Mouse (Mus musculus): ENCODE data around the gene Tns3. TPM values are rescaled to one million over a fixed set of nuclear protein-coding genes. Genes with fewer than 3 reads are reported as not detected.

Gene Tns3
- polyA plus RNA-seq, 1 experiment from 2014 or later = 16.4 TPM

DNA sequence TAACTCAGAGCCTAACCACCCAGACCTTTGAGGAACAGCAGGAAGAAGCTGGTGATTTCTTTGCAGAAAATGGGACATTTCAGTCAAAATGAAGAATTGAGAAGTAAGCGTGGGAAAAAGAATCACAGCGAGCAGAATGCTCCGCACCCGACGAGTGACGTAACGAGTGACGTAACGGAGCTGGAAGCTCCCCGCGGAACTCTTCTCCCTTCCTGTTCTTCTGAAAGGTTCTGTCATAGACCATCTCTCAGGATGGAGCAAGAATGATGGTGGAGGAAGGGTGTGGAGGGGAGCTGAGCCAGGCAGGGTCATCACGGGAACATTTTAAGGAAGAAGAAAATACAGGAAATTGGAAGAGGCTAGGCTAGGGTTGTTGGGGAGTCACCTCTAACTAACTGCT, 54.5 kb downstream of the Tns3 start:
- H3K4me2 ChIP-seq = no peak overlapping the region
- no peak overlapping the region for H3K9ac ChIP-seq
- no peak overlapping the region for H3K4me3 ChIP-seq
- no peak overlapping the region for H3K27ac ChIP-seq
- no peaks in the 10 kb centered on the region for H3K9me3 ChIP-seq (replicated peaks)
- no peaks in the 10 kb centered on the region for H3K36me3 ChIP-seq
- 77% methylated on average over 12 of the region's 12 CpGs for WGBS
- no peak for ATAC-seq (replicated peaks; ENCODE audit: insufficient number of reproducible peaks, insufficient read depth, low FRiP score, low read depth)
- peaks cover 18% of the 10 kb centered on the region for H3K4me1 ChIP-seq (replicated peaks)
- H3K27me3 ChIP-seq = no peaks in the 10 kb centered on the region

DNA sequence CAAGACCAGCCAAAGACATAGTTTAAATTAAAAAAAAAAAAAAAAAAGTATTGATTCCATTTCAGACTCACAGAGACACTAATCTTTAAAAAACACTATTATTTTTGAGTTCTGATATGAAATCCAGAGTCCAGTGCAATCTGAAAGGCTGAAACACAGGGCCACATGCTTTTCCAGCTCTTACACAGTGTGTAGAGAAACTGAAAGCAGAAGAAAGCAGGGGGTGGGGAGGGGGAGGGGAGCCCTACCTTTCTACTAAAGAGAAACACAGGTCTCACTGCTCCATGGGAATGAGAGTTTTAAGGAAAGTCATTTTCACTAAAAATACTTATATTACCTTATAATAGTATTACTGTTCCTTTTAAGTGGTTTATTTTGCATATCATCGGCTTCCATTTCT, 57.2 kb downstream of the Tns3 start:
- Histone ChIP-seq H3K9ac (no peak overlapping the region), H3K4me2 (no peak overlapping the region), H3K9me3 (replicated peaks) (no peaks in the 10 kb centered on the region), H3K4me1 (replicated peaks) (peaks cover 18% of the 10 kb centered on the region), H3K36me3 (no peaks in the 10 kb centered on the region), H3K4me3 (no peak overlapping the region), H3K27me3 (no peaks in the 10 kb centered on the region), H3K27ac (no peak overlapping the region)
- no peak for ATAC-seq (replicated peaks; ENCODE audit: insufficient number of reproducible peaks, insufficient read depth, low FRiP score, low read depth)
- WGBS = 93% methylated on average over 1 of the region's 1 CpGs

- Histone ChIP-seq H3K9me3 (replicated peaks) (no peaks in the 10 kb centered on the region), H3K36me3 (no peaks in the 10 kb centered on the region), H3K27ac (no peak overlapping the region), H3K27me3 (no peaks in the 10 kb centered on the region), H3K9ac (no peak overlapping the region), H3K4me3 (no peak overlapping the region), H3K4me1 (replicated peaks) (peaks cover 12% of the 10 kb centered on the region), H3K4me2 (no peak overlapping the region)
- no peak for ATAC-seq (replicated peaks; ENCODE audit: insufficient number of reproducible peaks, insufficient read depth, low FRiP score, low read depth)
- 87% methylated on average over 10 of the region's 10 CpGs for WGBS
Measured at GRCm38 (mm10) chr11:8604789-8605569, 59.4 kb downstream of the Tns3 start.

DNA sequence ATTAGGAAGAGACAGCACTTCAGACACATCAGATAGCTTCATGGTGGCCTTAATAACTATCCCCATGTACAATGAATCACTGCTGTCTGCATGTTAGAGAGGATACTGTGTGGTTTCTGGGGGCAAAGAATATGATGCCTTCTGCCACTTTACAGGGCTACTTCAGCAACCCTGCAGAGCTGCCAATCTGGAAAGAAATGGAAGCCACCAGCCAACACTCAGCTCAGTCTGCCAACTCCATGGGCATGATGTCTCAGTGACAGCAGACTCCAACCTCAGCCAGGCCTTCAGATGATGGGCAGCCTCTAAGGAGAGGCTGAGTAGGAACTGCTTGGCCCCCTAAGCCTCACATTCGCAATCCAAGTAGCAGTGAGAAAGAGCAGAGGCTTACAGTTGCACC, 61.7 kb downstream of the Tns3 start:
- H3K27ac ChIP-seq = no peak overlapping the region
- H3K9me3 ChIP-seq (replicated peaks) = no peaks in the 10 kb centered on the region
- no peak overlapping the region for H3K9ac ChIP-seq
- no peaks in the 10 kb centered on the region for H3K36me3 ChIP-seq
- H3K27me3 ChIP-seq = no peaks in the 10 kb centered on the region
- H3K4me3 ChIP-seq = no peak overlapping the region
- no peak overlapping the region for H3K4me2 ChIP-seq
- peaks cover 7% of the 10 kb centered on the region for H3K4me1 ChIP-seq (replicated peaks)
- WGBS = 88% methylated on average over 1 of the region's 1 CpGs
- no peak for ATAC-seq (replicated peaks; ENCODE audit: insufficient number of reproducible peaks, insufficient read depth, low FRiP score, low read depth)

- H3K27ac ChIP-seq = peak overlapping the region; percentile 45; the same call in 1 of the 2 replicates
- H3K9ac ChIP-seq = no peak overlapping the region
Measured at GRCm38 (mm10) chr11:8601411-8601821, 62.9 kb downstream of the Tns3 start.

GRCm38 (mm10) chr11:8595642-8596041, 68.7 kb downstream of the Tns3 start:
- Histone ChIP-seq H3K4me3 (no peak overlapping the region), H3K9me3 (replicated peaks) (no peaks in the 10 kb centered on the region), H3K36me3 (no peaks in the 10 kb centered on the region), H3K4me2 (no peak overlapping the region), H3K4me1 (replicated peaks) (peaks cover 16% of the 10 kb centered on the region), H3K27me3 (no peaks in the 10 kb centered on the region), H3K27ac (no peak overlapping the region), H3K9ac (no peak overlapping the region)
- WGBS = 87% methylated on average over 5 of the region's 5 CpGs
- ATAC-seq (replicated peaks; ENCODE audit: insufficient number of reproducible peaks, insufficient read depth, low FRiP score, low read depth) = no peak

More at GRCm38 (mm10) chr11:8601411-8601821, 62.9 kb downstream of the Tns3 start:
- Histone ChIP-seq H3K4me2 (no peak overlapping the region), H3K27me3 (no peaks in the 10 kb centered on the region), H3K9me3 (replicated peaks) (no peaks in the 10 kb centered on the region), H3K36me3 (no peaks in the 10 kb centered on the region), H3K4me1 (replicated peaks) (peaks cover 10% of the 10 kb centered on the region), H3K4me3 (no peak overlapping the region)
- 65% methylated on average over 7 of the region's 7 CpGs for WGBS
- ATAC-seq (replicated peaks; ENCODE audit: insufficient number of reproducible peaks, insufficient read depth, low FRiP score, low read depth) = no peak

- no peaks in the 10 kb centered on the region for H3K27me3 ChIP-seq
- WGBS = 81% methylated on average over 3 of the region's 3 CpGs
- no peak overlapping the region for H3K27ac ChIP-seq
- no peak overlapping the region for H3K4me2 ChIP-seq
- ATAC-seq (replicated peaks; ENCODE audit: insufficient number of reproducible peaks, insufficient read depth, low FRiP score, low read depth) = no peak
- H3K9me3 ChIP-seq (replicated peaks) = no peaks in the 10 kb centered on the region
- H3K36me3 ChIP-seq = no peaks in the 10 kb centered on the region
- H3K4me1 ChIP-seq (replicated peaks) = peaks cover 27% of the 10 kb centered on the region
- H3K4me3 ChIP-seq = no peak overlapping the region
- no peak overlapping the region for H3K9ac ChIP-seq
Measured at GRCm38 (mm10) chr11:8593172-8593571, 71.2 kb downstream of the Tns3 start.

DNA sequence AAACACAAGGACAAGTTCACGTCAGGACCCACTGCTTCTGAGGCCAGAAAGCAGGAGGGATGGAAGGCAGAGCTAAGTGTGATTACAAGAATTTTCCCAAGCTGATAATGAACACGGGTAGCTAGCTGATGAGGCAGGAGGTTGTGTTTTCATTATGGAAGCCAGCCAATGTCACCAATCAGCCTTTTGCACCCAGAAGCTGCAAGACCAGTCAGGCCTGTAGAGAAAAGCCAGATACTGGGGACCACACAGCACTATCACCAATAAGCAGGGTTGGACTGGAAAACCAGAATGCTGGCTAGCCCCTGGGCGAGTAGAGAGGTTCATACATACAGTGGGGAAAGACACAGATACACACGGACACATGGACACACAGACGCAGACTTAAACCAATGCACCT, 73.1 kb downstream of the Tns3 start:
- Histone ChIP-seq H3K4me3 (no peak overlapping the region), H3K36me3 (no peaks in the 10 kb centered on the region), H3K4me2 (no peak overlapping the region), H3K4me1 (replicated peaks) (peaks cover 26% of the 10 kb centered on the region), H3K9ac (no peak overlapping the region), H3K9me3 (replicated peaks) (no peaks in the 10 kb centered on the region), H3K27ac (0 out of 2 replicates have a peak overlapping the region, but pooled peaks have one; percentile 10), H3K27me3 (no peaks in the 10 kb centered on the region)
- ATAC-seq (replicated peaks; ENCODE audit: insufficient number of reproducible peaks, insufficient read depth, low FRiP score, low read depth) = no peak
- 49% methylated on average over 5 of the region's 5 CpGs for WGBS

- no peaks in the 10 kb centered on the region for H3K36me3 ChIP-seq
- no peak overlapping the region for H3K4me3 ChIP-seq
- H3K27ac ChIP-seq = peak overlapping the region; percentile 45
- no peak overlapping the region for H3K4me2 ChIP-seq
- 61% methylated on average over 9 of the region's 9 CpGs for WGBS
- no peaks in the 10 kb centered on the region for H3K27me3 ChIP-seq
- H3K9ac ChIP-seq = no peak overlapping the region
- ATAC-seq (replicated peaks; ENCODE audit: insufficient number of reproducible peaks, insufficient read depth, low FRiP score, low read depth) = no peak
- H3K9me3 ChIP-seq (replicated peaks) = no peaks in the 10 kb centered on the region
- H3K4me1 ChIP-seq (replicated peaks) = peaks cover 43% of the 10 kb centered on the region
Measured at GRCm38 (mm10) chr11:8589226-8589905, 75.0 kb downstream of the Tns3 start.

GRCm38 (mm10) chr11:8587941-8588340, 76.4 kb downstream of the Tns3 start:
- Histone ChIP-seq H3K4me1 (replicated peaks) (peaks cover 50% of the 10 kb centered on the region), H3K9ac (no peak overlapping the region)
- WGBS = 89% methylated on average over 3 of the region's 3 CpGs

DNA sequence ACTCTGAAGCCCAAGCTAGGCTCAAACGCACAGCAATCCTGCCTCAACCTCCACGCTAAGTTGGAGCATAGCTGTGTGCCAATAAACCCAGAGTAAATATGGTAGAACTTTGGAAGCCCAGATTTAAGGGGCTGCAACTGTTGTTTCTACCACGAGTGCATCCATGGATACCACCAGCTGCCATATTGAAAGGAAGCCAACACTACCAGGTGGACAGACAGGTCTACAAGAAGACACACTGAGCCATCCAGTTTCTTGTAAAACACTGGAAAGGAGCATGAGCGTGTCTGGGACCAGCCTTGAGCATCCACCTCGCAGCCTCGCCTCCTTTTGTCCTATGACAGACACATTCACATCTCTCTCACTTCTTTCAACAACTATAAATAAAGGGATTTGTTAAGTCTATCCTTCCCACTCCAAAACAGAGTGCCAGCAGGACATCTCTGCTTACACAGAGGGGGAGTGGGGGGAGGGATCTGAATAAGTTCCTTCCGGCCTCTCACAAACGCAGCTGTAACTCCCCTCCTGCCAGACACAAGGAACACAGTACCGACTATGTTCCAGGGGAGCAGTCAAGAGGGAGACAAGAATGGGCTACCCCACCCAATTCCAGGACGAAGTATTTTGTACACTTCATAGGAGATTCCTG, 77.2 kb downstream of the Tns3 start:
- Histone ChIP-seq H3K36me3 (no peaks in the 10 kb centered on the region), H3K4me3 (no peak overlapping the region), H3K9ac (no peak overlapping the region), H3K27ac (no peak overlapping the region), H3K27me3 (no peaks in the 10 kb centered on the region), H3K4me1 (replicated peaks) (peaks cover 56% of the 10 kb centered on the region), H3K9me3 (replicated peaks) (no peaks in the 10 kb centered on the region), H3K4me2 (no peak overlapping the region)
- ATAC-seq (replicated peaks; ENCODE audit: insufficient number of reproducible peaks, insufficient read depth, low FRiP score, low read depth) = no peak
- WGBS = 64% methylated on average over 10 of the region's 10 CpGs

More at GRCm38 (mm10) chr11:8587941-8588340, 76.4 kb downstream of the Tns3 start:
- Histone ChIP-seq H3K27me3 (no peaks in the 10 kb centered on the region), H3K27ac (no peak overlapping the region), H3K4me3 (no peak overlapping the region), H3K4me2 (no peak overlapping the region), H3K9me3 (replicated peaks) (no peaks in the 10 kb centered on the region), H3K36me3 (no peaks in the 10 kb centered on the region)
- ATAC-seq (replicated peaks; ENCODE audit: insufficient number of reproducible peaks, insufficient read depth, low FRiP score, low read depth) = no peak
